Mouse (Mus musculus) layer of hippocampus, postnatal 25 days (tissue): ENCODE data around the gene Zrsr1. TPM values are rescaled to one million over a fixed set of nuclear protein-coding genes. Genes with fewer than 3 reads are reported as not detected.

Experiments
- DNase-seq, 2 experiments: peaks; one replicate each; pipeline ENCODE4 v3.0.0; 2022; ENCODE audit warnings: mixed read lengths in 2 of 2, low spot score in 1 of 2; ENCODE audit errors: extremely low spot score in 1 of 2
- total RNA-seq, 2 experiments: library from RNA; stranded (reverse); gene quantifications; 2 replicates each; pipeline ENCODE4 v1.2.3; 2021

The Zrsr1 gene
- total RNA-seq, 2 experiments from 2014 or later = 56.5 to 61.7 TPM

GRCm38 (mm10) chr11:23007481-23008180 is 35.8 kb downstream of the Zrsr1 start, which contains the start of gene Fam161a:
Gene Fam161a, plus strand, starts transcription at chr11:23007531.
- DNase-seq = peak; percentile 55 to 59

GRCm38 (mm10) chr11:23008181-23008823 is 36.5 kb downstream of the Zrsr1 start:
- peak; percentile 59 to 69 for DNase-seq

GRCm38 (mm10) chr11:23008824-23009200 is 37.0 kb downstream of the Zrsr1 start:
- no peak for DNase-seq

GRCm38 (mm10) chr11:23013096-23013495 is 41.3 kb downstream of the Zrsr1 start:
- no peak for DNase-seq

- no peak for DNase-seq
Measured at GRCm38 (mm10) chr11:23013580-23014294, 41.9 kb downstream of the Zrsr1 start.

- DNase-seq = no peak
Measured at GRCm38 (mm10) chr11:23014996-23015395, 43.2 kb downstream of the Zrsr1 start.

- no peak for DNase-seq
Measured at GRCm38 (mm10) chr11:23017943-23018342, 46.1 kb downstream of the Zrsr1 start.

- no peak for DNase-seq
Measured at GRCm38 (mm10) chr11:23020116-23020770, 48.4 kb downstream of the Zrsr1 start.

- no peak for DNase-seq
Measured at GRCm38 (mm10) chr11:23020841-23021240, 49.0 kb downstream of the Zrsr1 start.

- no peak for DNase-seq
Measured at GRCm38 (mm10) chr11:23023155-23023554, 51.4 kb downstream of the Zrsr1 start.

- no peak for DNase-seq
Measured at GRCm38 (mm10) chr11:23024169-23024568, 52.4 kb downstream of the Zrsr1 start.

Other genes starting within 250 kb of the Zrsr1 start
- gene B3gnt2, start 111.0 kb upstream of the Zrsr1 start, total RNA-seq = 10 to 100 TPM; 13.6 to 15.9 TPM
- 10 to 100 TPM in 1 of 2 experiments, 1 to 10 TPM in 1; 9.5 to 10.4 TPM for gene Gm28048, start 10.1 kb downstream of the Zrsr1 start, total RNA-seq
- 10 to 100 TPM; 50.9 to 62.2 TPM for gene Commd1, start 10.4 kb downstream of the Zrsr1 start, total RNA-seq
- 100 to 1,000 TPM in 1 of 2 experiments, 10 to 100 TPM in 1; 99.5 to 114 TPM for gene Cct4, start 18.5 kb downstream of the Zrsr1 start, total RNA-seq
- gene Fam161a, start 35.5 kb downstream of the Zrsr1 start, total RNA-seq = 1 to 10 TPM; 4.2 to 6.3 TPM